Mouse (Mus musculus): ENCODE results near the gene Cyth3. TPM values are rescaled to one million over a fixed set of nuclear protein-coding genes. Genes with fewer than 3 reads are reported as not detected.

The Cyth3 gene
- polyA plus RNA-seq, 1 experiment from 2014 or later = 61.3 TPM

DNA sequence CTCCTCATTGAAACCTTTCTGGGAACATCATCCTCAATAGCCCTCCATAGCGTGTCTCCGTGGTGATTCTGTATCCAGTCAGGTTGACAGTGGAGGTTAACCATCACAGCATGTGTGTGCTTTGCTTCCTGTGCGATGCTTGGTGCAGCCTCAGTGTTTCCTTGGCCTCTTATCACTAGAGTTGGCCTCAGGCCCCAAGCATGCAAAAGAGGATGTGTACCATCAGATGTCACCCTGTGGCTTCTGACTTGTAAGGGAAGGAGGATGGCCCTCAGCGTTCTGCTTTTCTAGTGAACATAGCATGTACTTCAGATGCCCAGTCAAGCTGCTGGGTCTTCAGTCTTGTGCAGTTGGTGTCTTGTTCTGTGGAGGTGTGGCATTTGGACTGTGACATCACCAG, 76.2 kb downstream of the Cyth3 start:
- no peak overlapping the region for H3K27ac ChIP-seq
- no peak overlapping the region for H3K4me2 ChIP-seq (replicated peaks)
- peaks cover 93% of the 10 kb centered on the region for H3K36me3 ChIP-seq
- H3K4me3 ChIP-seq = no peak overlapping the region
- no peaks in the 10 kb centered on the region for H3K27me3 ChIP-seq
- no peak overlapping the region for H3K9ac ChIP-seq
- ATAC-seq (ENCODE audit: low FRiP score, low read depth) = no peak
- no peaks in the 10 kb centered on the region for H3K9me3 ChIP-seq
- 95% methylated on average over 4 of the region's 4 CpGs for WGBS
- no peaks in the 10 kb centered on the region for H3K4me1 ChIP-seq

DNA sequence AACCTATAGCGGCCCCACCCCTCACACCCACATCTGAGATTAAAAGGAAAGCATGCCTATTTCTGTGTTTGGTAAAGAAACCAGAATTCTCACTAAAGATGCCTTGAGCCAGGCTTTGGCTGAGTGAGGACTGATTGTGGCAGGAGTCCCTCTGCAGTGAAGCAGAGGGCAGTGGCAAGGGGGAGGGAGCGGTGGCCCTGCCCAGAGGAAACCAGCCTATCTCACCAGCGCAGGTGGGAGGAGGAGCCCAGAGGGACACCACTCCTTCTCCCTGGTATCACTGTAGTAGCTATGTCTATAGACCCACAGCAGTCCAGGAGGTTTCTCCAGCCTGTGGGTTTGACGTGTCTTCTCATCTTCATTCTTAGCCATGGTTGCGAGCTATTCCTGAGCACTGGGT, 78.0 kb downstream of the Cyth3 start:
- 88% methylated on average over 5 of the region's 5 CpGs for WGBS
- Histone ChIP-seq H3K36me3 (peaks cover 93% of the 10 kb centered on the region), H3K9ac (no peak overlapping the region), H3K27me3 (no peaks in the 10 kb centered on the region), H3K9me3 (no peaks in the 10 kb centered on the region), H3K4me2 (replicated peaks) (no peak overlapping the region), H3K4me3 (no peak overlapping the region), H3K4me1 (no peaks in the 10 kb centered on the region), H3K27ac (no peak overlapping the region)
- ATAC-seq (ENCODE audit: low FRiP score, low read depth) = no peak

- H3K27me3 ChIP-seq = no peaks in the 10 kb centered on the region
- H3K4me3 ChIP-seq = no peak overlapping the region
- H3K4me1 ChIP-seq = no peaks in the 10 kb centered on the region
- no peak overlapping the region for H3K27ac ChIP-seq
- H3K9ac ChIP-seq = no peak overlapping the region
- ATAC-seq (ENCODE audit: low FRiP score, low read depth) = no peak
- peaks cover 94% of the 10 kb centered on the region for H3K36me3 ChIP-seq
- H3K4me2 ChIP-seq (replicated peaks) = no peak overlapping the region
- WGBS = 93% methylated on average over 10 of the region's 10 CpGs
- no peaks in the 10 kb centered on the region for H3K9me3 ChIP-seq
Measured at GRCm38 (mm10) chr5:143701074-143701473, 78.8 kb downstream of the Cyth3 start.

DNA sequence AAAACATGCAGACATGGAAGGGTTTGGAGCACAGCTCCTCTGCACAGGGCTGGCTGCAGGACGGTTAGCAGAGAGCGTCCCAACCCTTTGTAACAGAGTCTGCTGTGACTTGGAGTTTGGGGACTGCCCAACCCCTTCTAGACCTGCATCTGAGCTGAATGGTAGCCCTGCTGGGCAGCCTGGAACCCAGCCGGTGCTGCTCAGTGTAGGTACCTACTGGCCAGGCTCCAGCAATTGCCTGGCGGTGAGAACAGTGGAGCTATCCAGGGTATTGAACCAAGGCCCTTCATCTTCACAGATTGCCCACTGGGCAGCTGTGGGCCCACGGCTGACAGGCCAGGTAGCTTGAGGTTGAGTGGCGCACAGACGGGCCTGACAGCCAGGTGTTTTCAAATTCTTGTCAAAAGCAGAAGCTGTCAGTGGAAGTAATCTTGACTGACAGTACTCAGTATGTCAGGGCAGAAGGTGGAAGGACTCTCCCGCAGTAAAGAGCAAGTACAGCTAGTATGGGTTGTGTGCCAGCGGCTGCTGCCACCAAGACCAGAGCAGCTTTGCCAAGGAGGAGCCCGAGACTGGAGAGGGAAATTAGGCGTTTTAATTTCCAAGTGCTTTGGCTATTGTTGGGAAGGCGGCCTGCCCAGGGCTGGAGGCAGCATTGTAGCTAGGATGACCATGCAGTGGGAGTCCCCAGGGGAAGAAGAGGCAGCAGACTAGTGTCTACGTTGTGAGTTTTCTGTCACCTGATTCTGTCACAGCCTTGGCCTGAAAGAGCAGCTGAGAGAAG, 82.8 kb downstream of the Cyth3 start:
- Histone ChIP-seq H3K9me3 (no peaks in the 10 kb centered on the region), H3K27me3 (no peaks in the 10 kb centered on the region), H3K36me3 (peaks cover 92% of the 10 kb centered on the region), H3K4me3 (no peak overlapping the region), H3K9ac (no peak overlapping the region), H3K27ac (no peak overlapping the region), H3K4me2 (replicated peaks) (no peak overlapping the region), H3K4me1 (0 out of 2 replicates have a peak, but pooled peaks cover 4% of the 10 kb centered on the region)
- 80% methylated on average over 13 of the region's 13 CpGs for WGBS
- ATAC-seq (ENCODE audit: low FRiP score, low read depth) = no peak

DNA sequence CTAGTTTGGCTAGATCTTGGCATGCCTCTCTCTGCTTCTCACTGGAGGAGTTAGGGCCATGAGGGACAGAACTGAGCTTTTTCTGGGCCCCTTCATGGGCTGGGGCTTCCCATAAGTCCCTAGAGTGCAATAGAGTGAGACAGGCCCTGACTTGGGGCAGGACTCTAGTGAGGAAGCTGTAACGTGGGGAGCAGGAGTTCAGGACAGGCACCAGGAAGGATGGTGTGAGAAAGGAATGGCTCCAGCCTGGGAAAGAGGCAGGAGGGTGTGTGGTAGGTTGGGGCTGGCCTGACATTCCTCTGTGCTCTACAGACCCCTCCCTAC, 83.4 kb downstream of the Cyth3 start:
- H3K27me3 ChIP-seq = no peaks in the 10 kb centered on the region
- no peaks in the 10 kb centered on the region for H3K9me3 ChIP-seq
- H3K9ac ChIP-seq = no peak overlapping the region
- H3K4me3 ChIP-seq = no peak overlapping the region
- no peak for ATAC-seq (ENCODE audit: low FRiP score, low read depth)
- 0 out of 2 replicates have a peak, but pooled peaks cover 4% of the 10 kb centered on the region for H3K4me1 ChIP-seq
- peaks cover 87% of the 10 kb centered on the region for H3K36me3 ChIP-seq
- no peak overlapping the region for H3K27ac ChIP-seq
- no peak overlapping the region for H3K4me2 ChIP-seq (replicated peaks)
- 43% methylated on average over 1 of the region's 1 CpGs for WGBS

DNA sequence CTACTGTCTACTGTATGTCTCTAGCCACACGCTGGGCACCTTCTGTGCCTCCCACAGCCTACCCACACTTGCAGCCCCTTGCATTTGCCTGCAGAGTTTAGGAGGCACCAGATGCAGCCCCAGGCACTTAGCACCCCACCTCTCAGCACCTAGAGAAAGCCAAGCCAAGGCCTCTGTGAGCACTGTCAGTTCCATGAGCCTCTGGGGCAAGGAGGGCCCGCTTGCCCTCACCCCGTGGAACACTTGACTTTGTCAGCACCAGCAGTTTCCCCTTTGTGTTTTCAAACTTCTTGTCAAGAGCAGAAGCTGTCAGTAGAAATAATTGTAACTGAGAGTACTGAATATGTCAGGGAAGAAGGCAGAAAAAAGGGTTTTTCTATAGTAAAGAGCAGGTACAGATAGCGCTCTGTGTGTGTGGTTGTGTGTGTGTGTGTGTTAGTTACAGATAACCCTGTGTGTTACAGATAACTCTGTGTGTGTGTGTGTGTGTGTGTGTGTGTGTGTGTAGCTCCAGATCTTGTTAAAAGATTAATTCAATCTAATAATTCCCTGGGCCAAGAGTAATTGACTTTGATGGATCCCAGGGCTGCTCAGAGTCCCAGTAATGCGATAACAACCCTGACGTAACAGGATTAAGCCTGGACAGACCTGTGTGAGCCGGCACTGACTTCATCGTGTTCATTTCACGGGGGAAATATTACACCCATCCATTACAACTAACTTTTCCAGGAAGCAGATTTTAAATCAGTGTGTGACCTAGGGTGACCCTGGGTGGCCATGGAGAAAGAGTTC, 84.0 kb downstream of the Cyth3 start:
- no peak overlapping the region for H3K27ac ChIP-seq
- peaks cover 86% of the 10 kb centered on the region for H3K36me3 ChIP-seq
- no peak overlapping the region for H3K4me3 ChIP-seq
- H3K4me1 ChIP-seq = 0 out of 2 replicates have a peak, but pooled peaks cover 4% of the 10 kb centered on the region
- ATAC-seq (ENCODE audit: low FRiP score, low read depth) = no peak
- H3K9me3 ChIP-seq = no peaks in the 10 kb centered on the region
- WGBS = 59% methylated on average over 9 of the region's 9 CpGs
- H3K9ac ChIP-seq = no peak overlapping the region
- no peak overlapping the region for H3K4me2 ChIP-seq (replicated peaks)
- no peaks in the 10 kb centered on the region for H3K27me3 ChIP-seq

GRCm38 (mm10) chr5:143706822-143707200, 84.6 kb downstream of the Cyth3 start:
- Histone ChIP-seq H3K27ac (no peak overlapping the region), H3K9ac (no peak overlapping the region), H3K27me3 (no peaks in the 10 kb centered on the region), H3K4me3 (no peak overlapping the region), H3K4me2 (replicated peaks) (no peak overlapping the region), H3K4me1 (0 out of 2 replicates have a peak, but pooled peaks cover 4% of the 10 kb centered on the region), H3K36me3 (peaks cover 86% of the 10 kb centered on the region), H3K9me3 (no peaks in the 10 kb centered on the region)
- WGBS = 85% methylated on average over 7 of the region's 7 CpGs
- ATAC-seq (ENCODE audit: low FRiP score, low read depth) = no peak

- no peaks in the 10 kb centered on the region for H3K9me3 ChIP-seq
- no peaks in the 10 kb centered on the region for H3K27me3 ChIP-seq
- 0 out of 2 replicates have a peak, but pooled peaks cover 4% of the 10 kb centered on the region for H3K4me1 ChIP-seq
Measured at GRCm38 (mm10) chr5:143711326-143711725, 89.1 kb downstream of the Cyth3 start.

DNA sequence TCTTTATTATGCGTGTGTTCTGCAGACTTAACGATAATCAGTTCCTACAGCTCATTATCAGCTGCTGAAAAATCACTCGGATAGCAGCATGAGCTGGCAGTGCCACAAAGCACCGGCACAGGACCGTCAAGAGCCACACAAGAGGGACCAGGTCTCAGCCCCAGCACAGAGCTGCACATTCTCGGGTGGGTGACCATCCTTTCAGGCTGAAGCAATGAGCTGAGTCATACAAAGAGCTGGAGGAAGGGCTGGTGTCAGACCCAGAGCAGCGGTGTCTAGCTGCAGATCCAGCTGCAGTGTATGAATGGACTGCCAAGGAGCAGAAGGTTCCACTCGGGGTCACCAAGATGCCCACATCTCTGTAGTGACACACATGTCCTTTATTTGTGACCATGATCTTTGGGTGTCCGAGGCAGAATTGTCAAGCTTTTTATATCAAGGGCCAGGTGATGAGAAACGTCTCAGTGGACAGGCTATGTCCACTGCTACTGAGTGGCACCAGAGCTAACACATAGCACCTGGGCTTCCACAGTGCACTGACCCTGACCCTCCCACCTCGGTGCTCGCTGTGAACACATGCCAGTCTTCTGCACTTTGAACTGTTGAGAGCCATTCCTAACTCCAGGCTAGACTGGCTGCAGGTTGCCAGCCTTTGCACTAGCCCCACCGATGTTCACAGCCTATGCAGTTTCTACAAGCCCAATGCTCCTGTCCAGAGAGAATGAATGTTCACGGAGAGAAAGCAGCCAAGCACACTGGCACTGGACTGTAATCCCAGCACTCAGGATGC, 90.0 kb downstream of the Cyth3 start:
- H3K27ac ChIP-seq = no peak overlapping the region
- H3K9me3 ChIP-seq = no peaks in the 10 kb centered on the region
- no peaks in the 10 kb centered on the region for H3K4me1 ChIP-seq
- no peak overlapping the region for H3K4me2 ChIP-seq (replicated peaks)
- 83% methylated on average over 14 of the region's 14 CpGs for WGBS
- H3K4me3 ChIP-seq = no peak overlapping the region
- H3K27me3 ChIP-seq = no peaks in the 10 kb centered on the region
- ATAC-seq (ENCODE audit: low FRiP score, low read depth) = no peak
- peaks cover 89% of the 10 kb centered on the region for H3K36me3 ChIP-seq
- H3K9ac ChIP-seq = no peak overlapping the region

More at GRCm38 (mm10) chr5:143711326-143711725, 89.1 kb downstream of the Cyth3 start:
- no peak overlapping the region for H3K4me2 ChIP-seq (replicated peaks)
- 10% methylated on average over 7 of the region's 7 CpGs for WGBS
- ATAC-seq (ENCODE audit: low FRiP score, low read depth) = peak; percentile 75; the same call in 1 of the 2 replicates
- H3K4me3 ChIP-seq = no peak overlapping the region
- peaks cover 87% of the 10 kb centered on the region for H3K36me3 ChIP-seq
- no peak overlapping the region for H3K9ac ChIP-seq
- no peak overlapping the region; the same call in 1 of the 2 replicates for H3K27ac ChIP-seq

- peaks cover 96% of the 10 kb centered on the region for H3K36me3 ChIP-seq
- no peak overlapping the region for H3K27ac ChIP-seq
- H3K9me3 ChIP-seq = no peaks in the 10 kb centered on the region
- H3K4me2 ChIP-seq (replicated peaks) = no peak overlapping the region
- 96% methylated on average over 7 of the region's 7 CpGs for WGBS
- H3K4me1 ChIP-seq = no peaks in the 10 kb centered on the region
- no peaks in the 10 kb centered on the region for H3K27me3 ChIP-seq
- no peak overlapping the region for H3K9ac ChIP-seq
- no peak for ATAC-seq (ENCODE audit: low FRiP score, low read depth)
- no peak overlapping the region for H3K4me3 ChIP-seq
Measured at GRCm38 (mm10) chr5:143721962-143722361, 99.7 kb downstream of the Cyth3 start.

- peak overlapping the region; percentile 99 for H3K4me3 ChIP-seq
- H3K27ac ChIP-seq = no peak overlapping the region
- no peaks in the 10 kb centered on the region for H3K9me3 ChIP-seq
- peak overlapping the region; percentile 99 for H3K9ac ChIP-seq
- H3K4me1 ChIP-seq = peaks cover 22% of the 10 kb centered on the region
- H3K4me2 ChIP-seq (replicated peaks) = peak overlapping the region; percentile 73
- 10% methylated on average over 6 of the region's 6 CpGs for WGBS
- peaks cover 20% of the 10 kb centered on the region for H3K36me3 ChIP-seq
- no peaks in the 10 kb centered on the region for H3K27me3 ChIP-seq
- ATAC-seq (ENCODE audit: low FRiP score, low read depth) = no peak
Measured at GRCm38 (mm10) chr5:143730915-143731314, 108.7 kb downstream of the Cyth3 start.

Measured in limb, embryonic 13.5 days (tissue).